In genomic region chr11:64898758-64899586, GRCm38 (mm10) we compare ENCODE assay signal across 8 mouse cellular contexts.
DNase-seq lines count a peak whose midpoint lies in the region; ATAC-seq and TF ChIP-seq lines count a peak whose summit lies in the region.

No protein-coding gene starts in this region.

- H3K9ac ChIP-seq in hindbrain, embryonic 11.5 days (ENCODE audit: low read depth, low read length): no peak overlapping the region
- no peak overlapping the region for H3K9ac ChIP-seq in hindbrain, embryonic 13.5 days
- H3K9ac ChIP-seq in neural tube, embryonic 11.5 days (ENCODE audit: low read length): no peak overlapping the region

- no peak for TF ChIP-seq POLR2A in cerebellum, adult 2 months (IDR thresholded peaks at IDR 0.05; ENCODE audit: borderline replicate concordance, insufficient read depth, low read length)
- TF ChIP-seq POLR2A in kidney, adult 2 months (IDR thresholded peaks at IDR 0.05; ENCODE audit: low read depth, low read length): no peak

- ATAC-seq in hindbrain, embryonic 11.5 days (ENCODE audit: low FRiP score): no peak
- no peak for ATAC-seq in hindbrain, embryonic 13.5 days (ENCODE audit: low FRiP score)
- no peak for ATAC-seq in neural tube, embryonic 11.5 days (ENCODE audit: insufficient read depth, low FRiP score, low TSS enrichment)

- no peaks in the 10 kb centered on the region for H3K36me3 ChIP-seq in hindbrain, embryonic 11.5 days (ENCODE audit: control insufficient read depth, insufficient read depth, low read length)
- no peaks in the 10 kb centered on the region for H3K36me3 ChIP-seq in hindbrain, embryonic 13.5 days
- no peaks in the 10 kb centered on the region for H3K36me3 ChIP-seq in kidney, adult 2 months (ENCODE audit: control insufficient read depth, insufficient read depth, low read length)
- no peaks in the 10 kb centered on the region for H3K36me3 ChIP-seq in neural tube, embryonic 11.5 days (ENCODE audit: control insufficient read depth, insufficient read depth, low read length)

- peak; percentile 85 for TF ChIP-seq CTCF in cerebellum, adult 2 months (IDR thresholded peaks at IDR 0.05; ENCODE audit: borderline replicate concordance, insufficient read depth, low read depth, low read length)
- peak; percentile 96 for TF ChIP-seq CTCF in kidney, adult 2 months (conservative IDR thresholded peaks at IDR 0.05; ENCODE audit: insufficient read depth, insufficient read length, low read depth, low read length)

- no peaks in the 10 kb centered on the region for H3K4me1 ChIP-seq in hindbrain, embryonic 11.5 days (replicated peaks; ENCODE audit: control insufficient read depth, insufficient read depth, low read length)
- H3K4me1 ChIP-seq in hindbrain, embryonic 13.5 days (replicated peaks): 0 out of 2 replicates have a peak, but pooled peaks cover 3% of the 10 kb centered on the region
- H3K4me1 ChIP-seq in cerebellum, adult 2 months (ENCODE audit: control insufficient read depth, insufficient read depth, low read length): no peaks in the 10 kb centered on the region
- H3K4me1 ChIP-seq in kidney, adult 2 months (ENCODE audit: control insufficient read depth, insufficient read depth, low read length): no peaks in the 10 kb centered on the region
- H3K4me1 ChIP-seq in neural tube, embryonic 11.5 days (ENCODE audit: control insufficient read depth, insufficient read depth, low read length): no peaks in the 10 kb centered on the region; the same call in 1 of the 2 replicates

- 0 out of 2 replicates have a peak, but pooled peaks cover 2% of the 10 kb centered on the region for H3K27me3 ChIP-seq in hindbrain, embryonic 11.5 days (ENCODE audit: control insufficient read depth, insufficient read depth, low read length)
- H3K27me3 ChIP-seq in hindbrain, embryonic 13.5 days: peaks cover 10% of the 10 kb centered on the region; the same call in 1 of the 2 replicates
- H3K27me3 ChIP-seq in cerebellum, adult 2 months (ENCODE audit: control insufficient read depth, insufficient read depth, low read length): no peaks in the 10 kb centered on the region
- no peaks in the 10 kb centered on the region for H3K27me3 ChIP-seq in kidney, adult 2 months (replicated peaks; ENCODE audit: control insufficient read depth, insufficient read depth, low read length)
- H3K27me3 ChIP-seq in neural tube, embryonic 11.5 days (ENCODE audit: control insufficient read depth, insufficient read depth, low read length): no peaks in the 10 kb centered on the region

- H3K4me2 ChIP-seq in hindbrain, embryonic 11.5 days (replicated peaks; ENCODE audit: low read depth, low read length): no peak overlapping the region
- no peak overlapping the region for H3K4me2 ChIP-seq in hindbrain, embryonic 13.5 days
- H3K4me2 ChIP-seq in neural tube, embryonic 11.5 days (ENCODE audit: low read depth): no peak overlapping the region

- peak; percentile 83 for DNase-seq in hindbrain, embryonic 11.5 days (ENCODE audit: low spot score)
- DNase-seq in cerebellum, adult 2 months: peak; percentile 35 to 57
- peak; percentile 52 for DNase-seq in gastrocnemius, adult 18-20 months (ENCODE audit: low spot score)
- DNase-seq in kidney, adult 2 months: peak; percentile 68
- peak; percentile 71 for DNase-seq in left cerebral cortex, postnatal 4 days
- DNase-seq in neural tube, embryonic 11.5 days (ENCODE audit: low spot score): peak; percentile 81
- DNase-seq in telencephalon, adult 2 months (ENCODE audit: low read depth, low spot score): peak; percentile 34

- no peak overlapping the region for H3K4me3 ChIP-seq in hindbrain, embryonic 11.5 days (ENCODE audit: low read depth, low read length)
- no peak overlapping the region for H3K4me3 ChIP-seq in hindbrain, embryonic 13.5 days
- H3K4me3 ChIP-seq in cerebellum, adult 2 months (replicated peaks; ENCODE audit: insufficient read depth, low read depth, low read length): no peak overlapping the region
- H3K4me3 ChIP-seq in kidney, adult 2 months (ENCODE audit: insufficient read depth, low read depth, low read length): no peak overlapping the region
- no peak overlapping the region for H3K4me3 ChIP-seq in neural tube, embryonic 11.5 days (ENCODE audit: low read depth, low read length)

- intact Hi-C loops in left cerebral cortex, postnatal 4 days (cut with DNase I): loop anchor here (5.0 kb wide), 1 partner anchor 977 kb away; the partner anchor contains the start of gene Hs3st3b1

- H3K9me3 ChIP-seq in hindbrain, embryonic 11.5 days (ENCODE audit: control insufficient read depth, low read length): no peaks in the 10 kb centered on the region
- no peaks in the 10 kb centered on the region for H3K9me3 ChIP-seq in hindbrain, embryonic 13.5 days
- H3K9me3 ChIP-seq in neural tube, embryonic 11.5 days (ENCODE audit: control insufficient read depth, low read length): no peaks in the 10 kb centered on the region

- H3K27ac ChIP-seq in hindbrain, embryonic 11.5 days (ENCODE audit: low read depth, low read length): no peak overlapping the region
- H3K27ac ChIP-seq in hindbrain, embryonic 13.5 days: no peak overlapping the region
- H3K27ac ChIP-seq in cerebellum, adult 2 months (ENCODE audit: insufficient read depth, low read length): no peak overlapping the region
- H3K27ac ChIP-seq in kidney, adult 2 months (ENCODE audit: insufficient read depth, low read depth, low read length): no peak overlapping the region
- no peak overlapping the region for H3K27ac ChIP-seq in neural tube, embryonic 11.5 days (ENCODE audit: low read depth, low read length)

- WGBS in hindbrain, embryonic 11.5 days: 41% methylated on average over 17 of the region's 17 CpGs
- WGBS in hindbrain, embryonic 13.5 days: 38% methylated on average over 17 of the region's 17 CpGs
- 33% methylated on average over 17 of the region's 17 CpGs for WGBS in cerebellum, adult 2 months
- 18% methylated on average over 17 of the region's 17 CpGs for WGBS in kidney, adult 2 months
- WGBS in neural tube, embryonic 11.5 days: 33% methylated on average over 17 of the region's 17 CpGs
